Mouse (Mus musculus): ENCODE measurements at regions not wholly inside any gene's neighbourhood (a gene's known extent, or its start where the extent isn't known, plus 50 kb on each side); places are given as distances from the start of the nearest gene placed in this dataset.

DNA sequence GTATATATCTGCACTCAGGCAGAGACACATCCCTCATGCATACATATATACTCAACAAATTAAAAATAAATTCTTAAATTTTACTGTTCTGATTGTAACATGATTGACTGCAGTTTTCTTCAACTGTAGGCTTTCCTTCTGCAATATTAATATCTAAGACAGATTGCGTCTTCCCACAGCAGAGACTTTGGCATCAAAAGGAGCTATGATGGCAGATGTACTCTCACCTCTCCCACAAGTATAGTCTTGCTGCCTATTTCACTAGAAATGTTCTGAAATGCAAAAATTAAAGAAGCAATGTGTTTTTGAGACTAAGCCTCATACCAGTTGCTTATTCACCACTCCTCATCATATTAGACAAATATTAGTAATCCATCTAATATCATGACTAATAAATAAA is 356.5 kb downstream of the Dnah5 start:
- TF ChIP-seq POLR2A (IDR thresholded peaks at IDR 0.05; ENCODE audit: insufficient read depth, low read depth, low read length) (no peak), CTCF (IDR thresholded peaks at IDR 0.05) (no peak)
- no peak overlapping the region for H3K27ac ChIP-seq
- H3K4me1 ChIP-seq (ENCODE audit: control insufficient read depth, insufficient read depth, low read length): no peaks in the 10 kb centered on the region
- no peaks in the 10 kb centered on the region for H3K27me3 ChIP-seq (ENCODE audit: control insufficient read depth, insufficient read depth, low read length)
- no peak for DNase-seq
- no peak overlapping the region for H3K4me3 ChIP-seq
- H3K79me2 ChIP-seq (replicated peaks; ENCODE audit: control insufficient read depth, insufficient read depth, low read length): no peaks in the 10 kb centered on the region
- no peak overlapping the region for H3K9ac ChIP-seq (ENCODE audit: low read depth, low read length)
- H3K36me3 ChIP-seq (ENCODE audit: control insufficient read depth, insufficient read depth, low read length): no peaks in the 10 kb centered on the region
- WGBS: 83% methylated on average over 1 of the region's 1 CpGs
- intact Hi-C loops (cut with DNase I): no loop called here

GRCm38 (mm10) chr15:28595294-28595693 is 391.7 kb downstream of the Dnah5 start:
- no peak for TF ChIP-seq CTCF (IDR thresholded peaks at IDR 0.05)
- TF ChIP-seq POLR2A (IDR thresholded peaks at IDR 0.05; ENCODE audit: insufficient read depth, low read depth, low read length): no peak
- no peak for TF ChIP-seq EP300 (IDR thresholded peaks at IDR 0.05; ENCODE audit: insufficient read depth, low read depth, low read length)
- no peak for DNase-seq
- intact Hi-C loops (cut with DNase I): no loop called here

GRCm38 (mm10) chr15:28595725-28596124 is 392.2 kb downstream of the Dnah5 start:
- Histone ChIP-seq H3K79me2 (replicated peaks; ENCODE audit: control insufficient read depth, insufficient read depth, low read length) (no peaks in the 10 kb centered on the region), H3K4me1 (ENCODE audit: control insufficient read depth, insufficient read depth, low read length) (no peaks in the 10 kb centered on the region), H3K9ac (ENCODE audit: low read depth, low read length) (no peak overlapping the region), H3K4me3 (no peak overlapping the region), H3K27me3 (ENCODE audit: control insufficient read depth, insufficient read depth, low read length) (no peaks in the 10 kb centered on the region), H3K27ac (no peak overlapping the region), H3K36me3 (ENCODE audit: control insufficient read depth, insufficient read depth, low read length) (no peaks in the 10 kb centered on the region)
- no peak for DNase-seq
- intact Hi-C loops (cut with DNase I): no loop called here
- TF ChIP-seq EP300 (IDR thresholded peaks at IDR 0.05; ENCODE audit: insufficient read depth, low read depth, low read length): no peak
- TF ChIP-seq CTCF (IDR thresholded peaks at IDR 0.05): no peak
- TF ChIP-seq POLR2A (IDR thresholded peaks at IDR 0.05; ENCODE audit: insufficient read depth, low read depth, low read length): no peak
- 60% methylated on average over 4 of the region's 4 CpGs for WGBS

More at GRCm38 (mm10) chr15:28595294-28595693, 391.7 kb downstream of the Dnah5 start:
- H3K36me3 ChIP-seq (ENCODE audit: control insufficient read depth, insufficient read depth, low read length): no peaks in the 10 kb centered on the region
- no peaks in the 10 kb centered on the region for H3K27me3 ChIP-seq (ENCODE audit: control insufficient read depth, insufficient read depth, low read length)
- no peak overlapping the region for H3K27ac ChIP-seq
- H3K9ac ChIP-seq (ENCODE audit: low read depth, low read length): no peak overlapping the region
- no peaks in the 10 kb centered on the region for H3K4me1 ChIP-seq (ENCODE audit: control insufficient read depth, insufficient read depth, low read length)
- H3K79me2 ChIP-seq (replicated peaks; ENCODE audit: control insufficient read depth, insufficient read depth, low read length): no peaks in the 10 kb centered on the region
- H3K4me3 ChIP-seq: no peak overlapping the region

DNA sequence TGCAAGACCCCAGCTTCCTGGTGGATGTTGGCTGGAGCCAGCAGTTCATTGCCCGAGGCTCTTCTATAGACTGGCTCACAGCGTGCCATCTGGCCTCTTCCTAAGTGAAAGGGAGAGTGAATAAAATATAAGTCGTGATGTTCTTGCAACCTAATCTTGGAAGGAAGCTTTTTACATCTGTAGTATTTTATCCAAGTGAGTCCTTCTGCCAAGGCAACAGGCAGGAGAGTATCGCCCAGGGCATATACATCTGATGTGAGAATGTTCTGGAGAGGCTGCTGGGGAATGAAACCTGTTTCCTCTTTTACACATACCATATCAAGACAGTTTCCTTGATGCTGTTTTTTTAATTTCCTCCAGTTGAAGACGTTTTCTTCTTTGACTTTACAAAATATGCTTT is 396.6 kb downstream of the Dnah5 start:
- no peaks in the 10 kb centered on the region for H3K79me2 ChIP-seq (replicated peaks; ENCODE audit: control insufficient read depth, insufficient read depth, low read length)
- H3K36me3 ChIP-seq (ENCODE audit: control insufficient read depth, insufficient read depth, low read length): no peaks in the 10 kb centered on the region

DNA sequence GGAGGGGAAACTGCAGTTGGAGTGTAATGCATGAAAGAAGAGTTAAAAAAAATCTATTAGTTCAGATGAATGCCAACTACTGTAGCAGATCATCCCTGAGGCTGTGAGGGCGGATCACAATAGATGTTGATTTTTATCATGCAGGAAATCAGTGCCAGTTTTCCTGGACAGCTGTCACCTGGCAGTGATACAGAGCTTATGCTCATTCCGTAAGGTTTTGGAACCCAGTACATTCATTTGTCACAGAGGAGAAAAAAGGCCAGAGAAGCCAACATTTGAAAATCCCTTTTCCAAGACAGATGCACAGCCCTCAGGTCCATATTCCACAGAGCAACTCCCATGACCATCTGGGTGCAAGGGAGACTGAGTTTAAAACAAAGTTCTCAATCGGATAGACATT is 412.1 kb downstream of the Dnah5 start:
- no peaks in the 10 kb centered on the region for H3K36me3 ChIP-seq (ENCODE audit: control insufficient read depth, insufficient read depth, low read length)
- intact Hi-C loops (cut with DNase I): no loop called here
- no peak overlapping the region for H3K27ac ChIP-seq
- no peak for DNase-seq
- TF ChIP-seq CTCF (IDR thresholded peaks at IDR 0.05): no peak
- no peak for TF ChIP-seq POLR2A (IDR thresholded peaks at IDR 0.05; ENCODE audit: insufficient read depth, low read depth, low read length)
- TF ChIP-seq EP300 (IDR thresholded peaks at IDR 0.05; ENCODE audit: insufficient read depth, low read depth, low read length): no peak
- no peak overlapping the region for H3K4me3 ChIP-seq
- H3K9ac ChIP-seq (ENCODE audit: low read depth, low read length): no peak overlapping the region
- WGBS: 65% methylated on average over 3 of the region's 3 CpGs
- H3K27me3 ChIP-seq (ENCODE audit: control insufficient read depth, insufficient read depth, low read length): no peaks in the 10 kb centered on the region
- H3K79me2 ChIP-seq (replicated peaks; ENCODE audit: control insufficient read depth, insufficient read depth, low read length): no peaks in the 10 kb centered on the region
- H3K4me1 ChIP-seq (ENCODE audit: control insufficient read depth, insufficient read depth, low read length): no peaks in the 10 kb centered on the region

More for the DNA sequence above, 396.6 kb downstream of the Dnah5 start:
- no peaks in the 10 kb centered on the region for H3K27me3 ChIP-seq (ENCODE audit: control insufficient read depth, insufficient read depth, low read length)
- H3K27ac ChIP-seq: no peak overlapping the region
- H3K9ac ChIP-seq (ENCODE audit: low read depth, low read length): no peak overlapping the region
- no peak overlapping the region for H3K4me3 ChIP-seq
- WGBS: 34% methylated on average over 5 of the region's 5 CpGs
- intact Hi-C loops (cut with DNase I): no loop called here
- no peak for TF ChIP-seq POLR2A (IDR thresholded peaks at IDR 0.05; ENCODE audit: insufficient read depth, low read depth, low read length)
- TF ChIP-seq EP300 (IDR thresholded peaks at IDR 0.05; ENCODE audit: insufficient read depth, low read depth, low read length): no peak
- no peak for TF ChIP-seq CTCF (IDR thresholded peaks at IDR 0.05)
- no peaks in the 10 kb centered on the region for H3K4me1 ChIP-seq (ENCODE audit: control insufficient read depth, insufficient read depth, low read length)
- DNase-seq: no peak

DNA sequence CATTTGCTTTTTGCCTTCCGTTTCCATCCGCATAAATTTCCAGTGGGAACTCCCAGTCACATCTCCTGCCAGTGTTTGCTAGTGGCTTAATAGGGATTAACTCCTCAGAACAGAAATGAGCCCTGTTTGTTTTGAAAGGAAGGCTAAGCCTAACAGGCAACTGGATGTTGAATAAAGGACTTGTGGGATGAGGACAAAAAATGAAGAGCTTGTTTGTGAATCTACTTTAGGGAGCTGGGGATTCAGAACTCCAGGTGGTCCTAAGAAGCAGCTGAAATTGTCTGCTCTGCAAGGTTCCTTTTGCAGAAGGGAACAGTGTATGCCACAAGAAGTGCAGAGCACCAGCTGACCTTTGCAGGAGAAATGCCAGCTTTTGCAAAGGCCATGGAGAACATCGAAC is 436.8 kb downstream of the Dnah5 start:
- no peaks in the 10 kb centered on the region for H3K27me3 ChIP-seq (ENCODE audit: control insufficient read depth, insufficient read depth, low read length)
- WGBS: 58% methylated on average over 3 of the region's 3 CpGs
- no peak overlapping the region for H3K27ac ChIP-seq
- TF ChIP-seq POLR2A (IDR thresholded peaks at IDR 0.05; ENCODE audit: insufficient read depth, low read depth, low read length) (no peak), EP300 (IDR thresholded peaks at IDR 0.05; ENCODE audit: insufficient read depth, low read depth, low read length) (no peak), CTCF (IDR thresholded peaks at IDR 0.05) (no peak)
- DNase-seq: no peak
- intact Hi-C loops (cut with DNase I): no loop called here
- H3K36me3 ChIP-seq (ENCODE audit: control insufficient read depth, insufficient read depth, low read length): no peaks in the 10 kb centered on the region
- H3K4me3 ChIP-seq: no peak overlapping the region
- no peak overlapping the region for H3K9ac ChIP-seq (ENCODE audit: low read depth, low read length)
- no peaks in the 10 kb centered on the region for H3K4me1 ChIP-seq (ENCODE audit: control insufficient read depth, insufficient read depth, low read length)
- H3K79me2 ChIP-seq (replicated peaks; ENCODE audit: control insufficient read depth, insufficient read depth, low read length): no peaks in the 10 kb centered on the region
